Mouse (Mus musculus) embryonic fibroblast, embryonic 13.5 days (primary cell): ENCODE measurements at regions not wholly inside any gene's neighbourhood (a gene's known extent, or its start where the extent isn't known, plus 50 kb on each side); places are given as distances from the start of the nearest gene placed in this dataset.

Experiments used
- CTCF ChIP-seq: IDR thresholded peaks from 2 replicates; pipeline ENCODE4 v1.5.1; 2011; ENCODE audit warnings: mild to moderate bottlenecking, control low read depth, low read length, moderate library complexity, borderline replicate concordance; ENCODE audit not compliant: insufficient read depth
- POLR2A ChIP-seq: IDR thresholded peaks from 2 replicates; pipeline ENCODE4 v1.6.1; 2011; ENCODE audit warnings: low read depth, mild to moderate bottlenecking, control low read depth, low read length, moderate library complexity

- TF ChIP-seq CTCF (peak; percentile 45; the same call in 1 of the 2 replicates), POLR2A (no peak)
Observed at GRCm38 (mm10) chr16:29814039-29814438, 234.9 kb downstream of the Opa1 start.
